Mouse (Mus musculus) heart, postnatal 14 days (tissue): Measurements from ENCODE around the gene Ssu72. TPM values are rescaled to one million over a fixed set of nuclear protein-coding genes. Genes with fewer than 3 reads are reported as not detected.
"Not testable (repeated sequence)": the region's sequence is repeated elsewhere in the genome, so short reads cannot be mapped to it uniquely, and the experiment has no call there.

Experiments
- DNase-seq, 2 experiments: peaks; one replicate each; pipeline ENCODE4 v3.0.0; 2021 to 2022
- intact Hi-C: fragments of 180-260 bp; cut with DNase I; formaldehyde crosslinking; loops from one replicate; pipeline ENCODE4 v1.15.1; 2025
- long read RNA-seq, 2 experiments: library from polyadenylated mRNA; stranded (forward); transcript quantifications; one replicate each; pipeline ENCODE4 v2.0.0; 2021
- total RNA-seq, 2 experiments: library from RNA; stranded (reverse); gene quantifications; 2 replicates each; pipeline ENCODE4 v1.2.3; 2021

Gene Ssu72
- total RNA-seq = 10 to 100 TPM; 44.3 to 48.6 TPM
- long read RNA-seq, experiment 1, transcript Ssu72-203 (2 exons, 1,555 nt) = minor isoform, 8 of 85 reads
- long read RNA-seq, experiment 1, transcript Ssu72-201 (5 exons, 1,472 nt) = major isoform, 64 of 85 reads
- long read RNA-seq, experiment 1, partial matches to known transcripts = 0 of 85 reads
- long read RNA-seq, experiment 1, other reads (novel, unspliced or antisense) = 10 of 85 reads
- long read RNA-seq, experiment 2, transcript Ssu72-203 (2 exons, 1,555 nt) = minor isoform, 6 of 69 reads
- long read RNA-seq, experiment 2, transcript Ssu72-201 (5 exons, 1,472 nt) = major isoform, 49 of 69 reads
- long read RNA-seq, experiment 2, partial matches to known transcripts = 6 of 69 reads
- long read RNA-seq, experiment 2, other reads (novel, unspliced or antisense) = 7 of 69 reads

GRCm38 (mm10) chr4:155704721-155705591 is at the start of gene Ssu72:
Ssu72 (plus strand) TSS chr4:155704800.
- intact Hi-C loops = no loop called here
- DNase-seq = peak; percentile 94 to 96

- intact Hi-C loops = no loop called here
- no peak for DNase-seq
Observed at GRCm38 (mm10) chr4:155656214-155656751, 48.3 kb upstream of the Ssu72 start.

- intact Hi-C loops = no loop called here
- DNase-seq = no peak
Observed at GRCm38 (mm10) chr4:155658961-155659360, 45.6 kb upstream of the Ssu72 start.

- intact Hi-C loops = no loop called here
- DNase-seq = no peak
Observed at GRCm38 (mm10) chr4:155660641-155661040, 44.0 kb upstream of the Ssu72 start.

GRCm38 (mm10) chr4:155666903-155667302 is 37.7 kb upstream of the Ssu72 start:
- intact Hi-C loops = loop anchor here (5.0 kb wide), 1 partner anchor 40 kb away; no protein-coding TSS in a partner anchor
- DNase-seq = no peak

- peak; percentile 95 to 97 for DNase-seq
- intact Hi-C loops = loop anchor here (5.0 kb wide), 1 partner anchor 42 kb away; no protein-coding TSS in a partner anchor
Observed at GRCm38 (mm10) chr4:155668689-155669597, 35.7 kb upstream of the Ssu72 start, which contains the start of gene Mib2. Mib2 (minus strand) TSS chr4:155669198.

- intact Hi-C loops = loop anchor here (5.0 kb wide), 1 partner anchor 42 kb away; no protein-coding TSS in a partner anchor
- DNase-seq = no peak
Observed at GRCm38 (mm10) chr4:155669598-155670075, 35.0 kb upstream of the Ssu72 start.

- DNase-seq, intact Hi-C loops: not testable (repeated sequence)
Observed at GRCm38 (mm10) chr4:155670236-155670635, 34.4 kb upstream of the Ssu72 start.

GRCm38 (mm10) chr4:155672082-155672481 is 32.5 kb upstream of the Ssu72 start:
- intact Hi-C loops = no loop called here

GRCm38 (mm10) chr4:155675991-155676390 is 28.6 kb upstream of the Ssu72 start:
- intact Hi-C loops = no loop called here
- DNase-seq = peak in 1 of 2 experiments; percentile 24

More at GRCm38 (mm10) chr4:155672082-155672481, 32.5 kb upstream of the Ssu72 start:
- no peak for DNase-seq

- intact Hi-C loops, DNase-seq: not testable (repeated sequence)
Observed at GRCm38 (mm10) chr4:155683670-155684277, 20.8 kb upstream of the Ssu72 start.

- DNase-seq, intact Hi-C loops: not testable (repeated sequence)
Observed at GRCm38 (mm10) chr4:155687764-155688163, 16.8 kb upstream of the Ssu72 start.

GRCm38 (mm10) chr4:155690571-155691375 is 13.8 kb upstream of the Ssu72 start:
- DNase-seq = no peak
- intact Hi-C loops = no loop called here

GRCm38 (mm10) chr4:155692421-155692820 is 12.2 kb upstream of the Ssu72 start:
- no peak for DNase-seq
- intact Hi-C loops = no loop called here

- peak in 1 of 2 experiments; percentile 72 for DNase-seq
- intact Hi-C loops = no loop called here
Observed at GRCm38 (mm10) chr4:155694111-155694481, 10.5 kb upstream of the Ssu72 start, which contains the start of gene Fndc10. Fndc10 (plus strand) TSS chr4:155694342.

- peak; percentile 69 to 71 for DNase-seq
- intact Hi-C loops = loop anchor here (5.0 kb wide), 1 partner anchor 212 kb away; no protein-coding TSS in a partner anchor
Observed at GRCm38 (mm10) chr4:155694482-155695401, 9.9 kb upstream of the Ssu72 start.

GRCm38 (mm10) chr4:155695531-155696062 is 9.0 kb upstream of the Ssu72 start:
- intact Hi-C loops = loop anchor here (5.0 kb wide), 1 partner anchor 213 kb away; no protein-coding TSS in a partner anchor
- no peak for DNase-seq
